ENCODE assay signal across 8 mouse cellular contexts in genomic region chr15:43772718-43773117, GRCm38 (mm10).
DNase-seq lines count a peak whose midpoint lies in the region; ATAC-seq and TF ChIP-seq lines count a peak whose summit lies in the region.

No protein-coding gene starts in this region.

- H3K4me3 ChIP-seq in intestine, postnatal 0 days (ENCODE audit: low read depth, low read length) = no peak overlapping the region
- H3K4me3 ChIP-seq in intestine, embryonic 15.5 days (replicated peaks) = no peak overlapping the region
- no peak overlapping the region for H3K4me3 ChIP-seq in E14TG2a.4 (replicated peaks; ENCODE audit: low read length)
- H3K4me3 ChIP-seq in stomach, embryonic 14.5 days (ENCODE audit: low read depth, low read length) = no peak overlapping the region

- no peaks in the 10 kb centered on the region for H3K9me3 ChIP-seq in intestine, postnatal 0 days (ENCODE audit: control insufficient read depth)
- no peaks in the 10 kb centered on the region for H3K9me3 ChIP-seq in intestine, embryonic 15.5 days
- no peaks in the 10 kb centered on the region for H3K9me3 ChIP-seq in E14TG2a.4 (ENCODE audit: low read length)
- H3K9me3 ChIP-seq in stomach, embryonic 14.5 days (ENCODE audit: control insufficient read depth, low read depth, low read length) = no peaks in the 10 kb centered on the region

- no peak overlapping the region for H3K4me2 ChIP-seq in intestine, postnatal 0 days (replicated peaks; ENCODE audit: low read depth)
- H3K4me2 ChIP-seq in intestine, embryonic 15.5 days (replicated peaks) = no peak overlapping the region
- H3K4me2 ChIP-seq in stomach, embryonic 14.5 days (replicated peaks; ENCODE audit: low read depth, low read length) = no peak overlapping the region

- WGBS in intestine, postnatal 0 days = 22% methylated on average over 3 of the region's 3 CpGs
- WGBS in intestine, embryonic 15.5 days = 28% methylated on average over 3 of the region's 3 CpGs
- 29% methylated on average over 3 of the region's 3 CpGs for WGBS in stomach, embryonic 14.5 days

- no peaks in the 10 kb centered on the region for H3K36me3 ChIP-seq in intestine, postnatal 0 days (ENCODE audit: control insufficient read depth, insufficient read depth)
- no peaks in the 10 kb centered on the region for H3K36me3 ChIP-seq in intestine, embryonic 15.5 days
- H3K36me3 ChIP-seq in E14TG2a.4 (ENCODE audit: insufficient read depth, low read length) = no peaks in the 10 kb centered on the region
- no peaks in the 10 kb centered on the region for H3K36me3 ChIP-seq in stomach, embryonic 14.5 days (ENCODE audit: control insufficient read depth, insufficient read depth, low read length)

- H3K27ac ChIP-seq in intestine, postnatal 0 days (ENCODE audit: low read depth, low read length) = no peak overlapping the region
- H3K27ac ChIP-seq in intestine, embryonic 15.5 days = no peak overlapping the region
- no peak overlapping the region for H3K27ac ChIP-seq in stomach, embryonic 14.5 days (ENCODE audit: low read length)

- ATAC-seq in intestine, postnatal 0 days = no peak
- ATAC-seq in intestine, embryonic 15.5 days = no peak
- peak; percentile 53; the same call in 1 of the 2 replicates for ATAC-seq in stomach, embryonic 14.5 days (ENCODE audit: insufficient number of reproducible peaks, insufficient read depth, low FRiP score, low read depth)

- H3K9ac ChIP-seq in intestine, postnatal 0 days (ENCODE audit: low read depth, low read length) = no peak overlapping the region
- H3K9ac ChIP-seq in intestine, embryonic 15.5 days = no peak overlapping the region
- H3K9ac ChIP-seq in stomach, embryonic 14.5 days (replicated peaks; ENCODE audit: low read depth, low read length) = no peak overlapping the region

- H3K4me1 ChIP-seq in intestine, postnatal 0 days (replicated peaks; ENCODE audit: control insufficient read depth, insufficient read depth, low read length) = no peaks in the 10 kb centered on the region
- H3K4me1 ChIP-seq in intestine, embryonic 15.5 days (replicated peaks) = no peaks in the 10 kb centered on the region
- no peaks in the 10 kb centered on the region for H3K4me1 ChIP-seq in E14TG2a.4 (replicated peaks; ENCODE audit: low read depth, low read length)
- H3K4me1 ChIP-seq in stomach, embryonic 14.5 days (ENCODE audit: control insufficient read depth, insufficient read depth, low read length) = no peaks in the 10 kb centered on the region

- peak; percentile 63 for TF ChIP-seq CTCF in intestine, postnatal 0 days (IDR thresholded peaks at IDR 0.05; ENCODE audit: low read depth)
- TF ChIP-seq CTCF in E14TG2a.4 (conservative IDR thresholded peaks at IDR 0.05; ENCODE audit: low read length) = peak; percentile 82

- DNase-seq in ZHBTc4 (ENCODE audit: low read depth, low spot score) = peak; percentile 40
- peak; percentile 42 for DNase-seq in layer of hippocampus, adult 9-10 months (ENCODE audit: low spot score)
- no peak for DNase-seq in urinary bladder, postnatal 14 days (ENCODE audit: low spot score)
- no peak for DNase-seq in spleen, postnatal 36 days (ENCODE audit: low spot score in 2 of 2)

- no peaks in the 10 kb centered on the region for H3K27me3 ChIP-seq in intestine, postnatal 0 days (replicated peaks; ENCODE audit: control insufficient read depth, insufficient read depth, low read length)
- H3K27me3 ChIP-seq in intestine, embryonic 15.5 days (replicated peaks) = no peaks in the 10 kb centered on the region
- H3K27me3 ChIP-seq in E14TG2a.4 (ENCODE audit: insufficient read depth, low read length) = no peaks in the 10 kb centered on the region
- no peaks in the 10 kb centered on the region for H3K27me3 ChIP-seq in stomach, embryonic 14.5 days (ENCODE audit: control insufficient read depth, insufficient read depth, low read length)

Comparison
In these comparisons a context has a peak if more than half of its experiments do, and no peak if none do; other contexts are left out.
1. DNase-seq: peak in ZHBTc4 (single experiment) and layer of hippocampus, adult 9-10 months (single experiment); none in urinary bladder, postnatal 14 days (single experiment) and spleen, postnatal 36 days (0 of 2).